Mouse (Mus musculus): ENCODE measurements around the gene Hdlbp. TPM values are rescaled to one million over a fixed set of nuclear protein-coding genes. Genes with fewer than 3 reads are reported as not detected.
"Not testable (repeated sequence)": the region's sequence is repeated elsewhere in the genome, so short reads cannot be mapped to it uniquely, and the experiment has no call there.

Gene Hdlbp
- total RNA-seq (2017), result 75.0 and 92.9 TPM in 2 replicates

GRCm38 (mm10) chr1:93478586-93479475, at the start of gene Hdlbp:
Hdlbp (minus strand) TSS chr1:93478815.
- ATAC-seq (replicated peaks in 1 of 2; ENCODE audit: insufficient read depth in 1 of 2, low FRiP score in 2 of 2, low TSS enrichment in 1 of 2, low read depth in 1 of 2, poor library complexity in 2 of 2, severe bottlenecking in 2 of 2), result peak; percentile 75 to 85

- no peak for ATAC-seq (replicated peaks in 1 of 2; ENCODE audit: insufficient read depth in 1 of 2, low FRiP score in 2 of 2, low TSS enrichment in 1 of 2, low read depth in 1 of 2, poor library complexity in 2 of 2, severe bottlenecking in 2 of 2)
Observed at GRCm38 (mm10) chr1:93522325-93522724, 43.7 kb upstream of the Hdlbp start.

- no peak for ATAC-seq (replicated peaks in 1 of 2; ENCODE audit: insufficient read depth in 1 of 2, low FRiP score in 2 of 2, low TSS enrichment in 1 of 2, low read depth in 1 of 2, poor library complexity in 2 of 2, severe bottlenecking in 2 of 2)
Observed at GRCm38 (mm10) chr1:93521491-93521890, 42.9 kb upstream of the Hdlbp start.

GRCm38 (mm10) chr1:93513221-93513620, 34.6 kb upstream of the Hdlbp start:
- no peak for ATAC-seq (replicated peaks in 1 of 2; ENCODE audit: insufficient read depth in 1 of 2, low FRiP score in 2 of 2, low TSS enrichment in 1 of 2, low read depth in 1 of 2, poor library complexity in 2 of 2, severe bottlenecking in 2 of 2)

GRCm38 (mm10) chr1:93512351-93512690, 33.7 kb upstream of the Hdlbp start:
- no peak for ATAC-seq (replicated peaks in 1 of 2; ENCODE audit: insufficient read depth in 1 of 2, low FRiP score in 2 of 2, low TSS enrichment in 1 of 2, low read depth in 1 of 2, poor library complexity in 2 of 2, severe bottlenecking in 2 of 2)

GRCm38 (mm10) chr1:93511585-93512350, 33.2 kb upstream of the Hdlbp start, which contains the start of gene Farp2:
Farp2 (plus strand) TSS chr1:93512079.
- ATAC-seq (replicated peaks in 1 of 2; ENCODE audit: insufficient read depth in 1 of 2, low FRiP score in 2 of 2, low TSS enrichment in 1 of 2, low read depth in 1 of 2, poor library complexity in 2 of 2, severe bottlenecking in 2 of 2), result peak; percentile 95 to 97

GRCm38 (mm10) chr1:93508576-93508975, 30.0 kb upstream of the Hdlbp start:
- ATAC-seq (replicated peaks in 1 of 2; ENCODE audit: insufficient read depth in 1 of 2, low FRiP score in 2 of 2, low TSS enrichment in 1 of 2, low read depth in 1 of 2, poor library complexity in 2 of 2, severe bottlenecking in 2 of 2), result not testable (repeated sequence)

- ATAC-seq (replicated peaks in 1 of 2; ENCODE audit: insufficient read depth in 1 of 2, low FRiP score in 2 of 2, low TSS enrichment in 1 of 2, low read depth in 1 of 2, poor library complexity in 2 of 2, severe bottlenecking in 2 of 2), result peak; percentile 28; a peak in 1 of 4 replicates
Observed at GRCm38 (mm10) chr1:93506944-93507676, 28.5 kb upstream of the Hdlbp start.

GRCm38 (mm10) chr1:93495312-93495711, 16.7 kb upstream of the Hdlbp start:
- no peak for ATAC-seq (replicated peaks in 1 of 2; ENCODE audit: insufficient read depth in 1 of 2, low FRiP score in 2 of 2, low TSS enrichment in 1 of 2, low read depth in 1 of 2, poor library complexity in 2 of 2, severe bottlenecking in 2 of 2)

- ATAC-seq (replicated peaks in 1 of 2; ENCODE audit: insufficient read depth in 1 of 2, low FRiP score in 2 of 2, low TSS enrichment in 1 of 2, low read depth in 1 of 2, poor library complexity in 2 of 2, severe bottlenecking in 2 of 2), result not testable (repeated sequence)
Observed at GRCm38 (mm10) chr1:93486302-93486701, 7.7 kb upstream of the Hdlbp start.

GRCm38 (mm10) chr1:93479476-93480083, 965 bp upstream of the Hdlbp start:
- 0 out of 4 replicates have a peak, but pooled peaks of 1 of the 2 experiments have one; percentile 2 for ATAC-seq (replicated peaks in 1 of 2; ENCODE audit: insufficient read depth in 1 of 2, low FRiP score in 2 of 2, low TSS enrichment in 1 of 2, low read depth in 1 of 2, poor library complexity in 2 of 2, severe bottlenecking in 2 of 2)

- ATAC-seq (replicated peaks in 1 of 2; ENCODE audit: insufficient read depth in 1 of 2, low FRiP score in 2 of 2, low TSS enrichment in 1 of 2, low read depth in 1 of 2, poor library complexity in 2 of 2, severe bottlenecking in 2 of 2), result peak; percentile 83 to 89
Observed at GRCm38 (mm10) chr1:93477758-93478585, 643 bp downstream of the Hdlbp start.

- ATAC-seq (replicated peaks in 1 of 2; ENCODE audit: insufficient read depth in 1 of 2, low FRiP score in 2 of 2, low TSS enrichment in 1 of 2, low read depth in 1 of 2, poor library complexity in 2 of 2, severe bottlenecking in 2 of 2), result no peak
Observed at GRCm38 (mm10) chr1:93475694-93476093, 2.9 kb downstream of the Hdlbp start.

- no peak for ATAC-seq (replicated peaks in 1 of 2; ENCODE audit: insufficient read depth in 1 of 2, low FRiP score in 2 of 2, low TSS enrichment in 1 of 2, low read depth in 1 of 2, poor library complexity in 2 of 2, severe bottlenecking in 2 of 2)
Observed at GRCm38 (mm10) chr1:93468626-93469025, 10.0 kb downstream of the Hdlbp start.

- ATAC-seq (replicated peaks in 1 of 2; ENCODE audit: insufficient read depth in 1 of 2, low FRiP score in 2 of 2, low TSS enrichment in 1 of 2, low read depth in 1 of 2, poor library complexity in 2 of 2, severe bottlenecking in 2 of 2), result no peak
Observed at GRCm38 (mm10) chr1:93465746-93466145, 12.9 kb downstream of the Hdlbp start.

- no peak for ATAC-seq (replicated peaks in 1 of 2; ENCODE audit: insufficient read depth in 1 of 2, low FRiP score in 2 of 2, low TSS enrichment in 1 of 2, low read depth in 1 of 2, poor library complexity in 2 of 2, severe bottlenecking in 2 of 2)
Observed at GRCm38 (mm10) chr1:93465066-93465465, 13.5 kb downstream of the Hdlbp start.

Data from hematopoietic stem cell, adult 5-6 weeks (primary cell).